Mouse (Mus musculus) heart, postnatal 0 days (tissue): ENCODE data around the gene Ltbp4.

Source experiments
- CTCF ChIP-seq: IDR thresholded peaks from 2 replicates; pipeline ENCODE4 v1.5.1; 2016; ENCODE audit warnings: antibody characterized with exemption, control low read depth, low read depth
- EP300 ChIP-seq: IDR thresholded peaks from 2 replicates; pipeline ENCODE4 v1.6.1; 2016; ENCODE audit warnings: antibody characterized with exemption, low read depth

GRCm38 (mm10) chr7:27305091-27305730 lies 32.3 kb downstream of the Ltbp4 start:
- TF ChIP-seq CTCF: no peak
- no peak for TF ChIP-seq EP300
